Mouse (Mus musculus): ENCODE data around the gene Eif3g. TPM values are rescaled to one million over a fixed set of nuclear protein-coding genes. Genes with fewer than 3 reads are reported as not detected.

Gene Eif3g
- polyA plus RNA-seq, 1 experiment = not detected

GRCm38 (mm10) chr9:20901466-20902173 is 3.2 kb upstream of the Eif3g start:
- peaks cover 10% of the 10 kb centered on the region for H3K4me1 ChIP-seq (ENCODE audit: control insufficient read depth, insufficient read depth, low read length)
- no peak overlapping the region for H3K4me3 ChIP-seq (ENCODE audit: insufficient read depth, low read depth, low read length)
- WGBS = 11% methylated on average over 13 of the region's 13 CpGs
- no peak for TF ChIP-seq CTCF (IDR thresholded peaks at IDR 0.05; ENCODE audit: insufficient read depth, low read depth, low read length)
- TF ChIP-seq POLR2A (IDR thresholded peaks at IDR 0.05; ENCODE audit: insufficient read depth, low read depth, low read length) = no peak
- no peak overlapping the region for H3K27ac ChIP-seq (ENCODE audit: insufficient read depth, low read depth, low read length)

GRCm38 (mm10) chr9:20897736-20898510 is 500 bp downstream of the Eif3g start:
- H3K4me3 ChIP-seq (ENCODE audit: insufficient read depth, low read depth, low read length) = peak overlapping the region; percentile 82
- TF ChIP-seq POLR2A (IDR thresholded peaks at IDR 0.05; ENCODE audit: insufficient read depth, low read depth, low read length) = no peak
- no peak for TF ChIP-seq CTCF (IDR thresholded peaks at IDR 0.05; ENCODE audit: insufficient read depth, low read depth, low read length)
- H3K4me1 ChIP-seq (ENCODE audit: control insufficient read depth, insufficient read depth, low read length) = peaks cover 14% of the 10 kb centered on the region
- no peak overlapping the region for H3K27ac ChIP-seq (ENCODE audit: insufficient read depth, low read depth, low read length)
- WGBS = 5% methylated on average over 39 of the region's 39 CpGs

DNA sequence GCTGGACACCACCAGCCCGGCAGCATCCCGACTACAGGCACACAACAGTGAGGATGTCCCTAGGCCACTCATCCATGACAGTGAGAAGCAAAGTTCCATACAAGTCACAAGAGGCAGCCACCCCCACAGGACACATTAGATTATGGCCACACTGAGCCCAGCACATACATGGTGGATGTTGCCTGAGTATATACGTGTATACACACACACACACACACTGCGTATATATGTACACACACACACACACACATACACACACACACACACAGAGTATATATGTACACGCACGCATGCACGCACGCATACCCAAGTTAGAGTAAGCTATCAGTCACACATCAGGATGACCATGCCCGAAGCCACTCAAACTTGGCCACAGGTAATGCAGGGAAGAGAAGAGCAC is 3.0 kb downstream of the Eif3g start:
- TF ChIP-seq POLR2A (IDR thresholded peaks at IDR 0.05; ENCODE audit: insufficient read depth, low read depth, low read length) (no peak), CTCF (IDR thresholded peaks at IDR 0.05; ENCODE audit: insufficient read depth, low read depth, low read length) (no peak)

GRCm38 (mm10) chr9:20894629-20895028 is 3.8 kb downstream of the Eif3g start:
- WGBS = 87% methylated on average over 15 of the region's 15 CpGs
- TF ChIP-seq POLR2A (IDR thresholded peaks at IDR 0.05; ENCODE audit: insufficient read depth, low read depth, low read length) (no peak), CTCF (IDR thresholded peaks at IDR 0.05; ENCODE audit: insufficient read depth, low read depth, low read length) (no peak)

More for the DNA sequence above, 3.0 kb downstream of the Eif3g start:
- no peak overlapping the region for H3K27ac ChIP-seq (ENCODE audit: insufficient read depth, low read depth, low read length)
- 95% methylated on average over 9 of the region's 9 CpGs for WGBS
- no peak overlapping the region for H3K4me3 ChIP-seq (ENCODE audit: insufficient read depth, low read depth, low read length)
- H3K4me1 ChIP-seq (ENCODE audit: control insufficient read depth, insufficient read depth, low read length) = peaks cover 12% of the 10 kb centered on the region

GRCm38 (mm10) chr9:20893590-20894343 is 4.7 kb downstream of the Eif3g start:
- no peak overlapping the region for H3K4me3 ChIP-seq (ENCODE audit: insufficient read depth, low read depth, low read length)
- TF ChIP-seq CTCF (IDR thresholded peaks at IDR 0.05; ENCODE audit: insufficient read depth, low read depth, low read length) (no peak), POLR2A (IDR thresholded peaks at IDR 0.05; ENCODE audit: insufficient read depth, low read depth, low read length) (no peak)
- WGBS = 86% methylated on average over 13 of the region's 13 CpGs
- peaks cover 20% of the 10 kb centered on the region for H3K4me1 ChIP-seq (ENCODE audit: control insufficient read depth, insufficient read depth, low read length)
- no peak overlapping the region for H3K27ac ChIP-seq (ENCODE audit: insufficient read depth, low read depth, low read length)

More at GRCm38 (mm10) chr9:20894629-20895028, 3.8 kb downstream of the Eif3g start:
- H3K4me1 ChIP-seq (ENCODE audit: control insufficient read depth, insufficient read depth, low read length) = peaks cover 13% of the 10 kb centered on the region
- no peak overlapping the region for H3K27ac ChIP-seq (ENCODE audit: insufficient read depth, low read depth, low read length)
- no peak overlapping the region for H3K4me3 ChIP-seq (ENCODE audit: insufficient read depth, low read depth, low read length)

DNA sequence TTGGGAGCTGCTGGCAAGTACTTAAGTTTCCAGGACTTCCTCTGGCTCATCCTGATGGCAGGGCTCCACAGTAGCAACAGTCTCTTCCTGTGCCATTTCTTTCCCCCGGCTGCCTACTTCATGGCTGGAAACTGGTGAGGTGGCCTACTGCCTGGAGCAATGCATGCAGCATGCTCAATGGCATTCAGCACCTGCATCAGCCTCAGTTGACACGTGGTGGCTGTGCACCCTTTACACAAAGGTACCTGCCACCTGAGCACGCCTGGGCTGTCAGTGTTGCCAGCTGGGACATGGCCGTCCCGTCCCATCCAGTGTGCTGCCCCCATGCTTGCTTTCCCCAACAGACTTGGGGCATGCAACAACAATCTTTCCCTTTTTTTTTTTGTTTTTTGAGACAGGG is 5.4 kb downstream of the Eif3g start:
- H3K4me3 ChIP-seq (ENCODE audit: insufficient read depth, low read depth, low read length) = no peak overlapping the region
- WGBS = 58% methylated on average over 5 of the region's 5 CpGs
- H3K4me1 ChIP-seq (ENCODE audit: control insufficient read depth, insufficient read depth, low read length) = peaks cover 20% of the 10 kb centered on the region
- H3K27ac ChIP-seq (ENCODE audit: insufficient read depth, low read depth, low read length) = no peak overlapping the region
- TF ChIP-seq CTCF (IDR thresholded peaks at IDR 0.05; ENCODE audit: insufficient read depth, low read depth, low read length) (no peak), POLR2A (IDR thresholded peaks at IDR 0.05; ENCODE audit: insufficient read depth, low read depth, low read length) (no peak)

- H3K4me3 ChIP-seq (ENCODE audit: insufficient read depth, low read depth, low read length) = no peak overlapping the region
- no peak overlapping the region for H3K27ac ChIP-seq (ENCODE audit: insufficient read depth, low read depth, low read length)
- TF ChIP-seq POLR2A (IDR thresholded peaks at IDR 0.05; ENCODE audit: insufficient read depth, low read depth, low read length) (no peak), CTCF (IDR thresholded peaks at IDR 0.05; ENCODE audit: insufficient read depth, low read depth, low read length) (no peak)
- WGBS = 74% methylated on average over 5 of the region's 5 CpGs
- peaks cover 13% of the 10 kb centered on the region; the same call in 1 of the 2 replicates for H3K4me1 ChIP-seq (ENCODE audit: control insufficient read depth, insufficient read depth, low read length)
Observed at GRCm38 (mm10) chr9:20892104-20892653, 6.2 kb downstream of the Eif3g start.

DNA sequence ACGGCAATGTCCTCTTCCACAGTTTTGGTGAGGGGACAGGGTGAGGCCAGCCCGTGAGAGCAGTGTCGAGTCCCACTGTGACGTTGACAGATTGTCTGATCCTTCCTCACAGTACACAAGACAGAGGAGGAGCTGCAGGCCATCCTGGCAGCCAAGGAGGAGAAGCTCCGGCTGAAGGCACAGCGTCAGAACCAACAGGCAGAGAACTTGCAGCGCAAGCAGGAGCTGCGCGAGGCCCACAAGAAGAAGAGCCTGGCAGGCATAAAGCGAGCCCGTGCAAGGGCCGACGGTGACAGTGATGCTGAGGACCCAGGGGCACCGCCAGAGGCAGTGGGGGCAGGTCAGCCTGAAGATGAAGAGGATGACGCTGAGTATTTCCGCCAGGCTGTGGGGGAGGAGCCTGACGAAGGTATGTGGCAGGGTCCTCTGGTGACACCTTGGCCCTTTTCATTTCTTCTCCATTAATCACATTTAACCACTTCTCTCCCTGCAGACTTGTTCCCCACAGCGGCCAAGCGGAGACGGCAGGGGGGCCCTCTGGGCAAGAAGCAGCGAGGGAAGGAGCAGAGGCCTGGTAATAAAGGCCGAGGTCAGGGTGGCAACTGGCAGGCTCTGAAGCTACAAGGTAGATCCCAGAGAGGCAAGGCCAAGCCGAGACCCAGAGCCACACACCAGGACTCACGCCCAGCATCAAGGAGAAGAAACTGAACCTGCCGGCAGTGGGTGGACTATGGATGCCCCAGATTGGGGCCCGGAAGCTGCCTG is 6.9 kb downstream of the Eif3g start:
- Histone ChIP-seq H3K4me3 (ENCODE audit: insufficient read depth, low read depth, low read length) (no peak overlapping the region), H3K27ac (ENCODE audit: insufficient read depth, low read depth, low read length) (no peak overlapping the region), H3K4me1 (ENCODE audit: control insufficient read depth, insufficient read depth, low read length) (peaks cover 12% of the 10 kb centered on the region; the same call in 1 of the 2 replicates)
- TF ChIP-seq CTCF (IDR thresholded peaks at IDR 0.05; ENCODE audit: insufficient read depth, low read depth, low read length) (no peak), POLR2A (IDR thresholded peaks at IDR 0.05; ENCODE audit: insufficient read depth, low read depth, low read length) (no peak)
- 79% methylated on average over 26 of the region's 26 CpGs for WGBS

All from olfactory bulb, adult 2 months (tissue).